Mouse (Mus musculus): ENCODE results near the gene Spout1.
"Not testable (repeated sequence)": the region's sequence is repeated elsewhere in the genome, so short reads cannot be mapped to it uniquely, and the experiment has no call there.

Spout1 gene

GRCm38 (mm10) chr2:30176561-30176960, 1.7 kb downstream of the Spout1 start:
- DNase-seq: no peak

- DNase-seq: no peak
These were observed 2.4 kb downstream of the Spout1 start for GRCm38 (mm10) chr2:30175897-30176296.

- no peak for DNase-seq
These were observed 4.6 kb downstream of the Spout1 start for GRCm38 (mm10) chr2:30173541-30174240.

- DNase-seq: no peak
These were observed 6.3 kb downstream of the Spout1 start for GRCm38 (mm10) chr2:30171997-30172382.

- DNase-seq: peak; percentile 77 to 81
These were observed 6.8 kb downstream of the Spout1 start, which contains the start of gene Endog for GRCm38 (mm10) chr2:30171371-30171996. Gene Endog (plus strand): TSS chr2:30171493.

- DNase-seq: no peak
These were observed 11.6 kb downstream of the Spout1 start for GRCm38 (mm10) chr2:30166677-30167076.

GRCm38 (mm10) chr2:30164340-30164932, 13.8 kb downstream of the Spout1 start:
- no peak for DNase-seq

- DNase-seq: no peak
These were observed 16.4 kb downstream of the Spout1 start for GRCm38 (mm10) chr2:30161809-30162208.

GRCm38 (mm10) chr2:30159871-30160270, 18.4 kb downstream of the Spout1 start:
- not testable (repeated sequence) for DNase-seq

- DNase-seq: no peak
These were observed 25.6 kb downstream of the Spout1 start for GRCm38 (mm10) chr2:30152616-30153015.

GRCm38 (mm10) chr2:30151840-30152239, 26.4 kb downstream of the Spout1 start:
- no peak for DNase-seq

- DNase-seq: no peak
These were observed 30.8 kb downstream of the Spout1 start for GRCm38 (mm10) chr2:30147466-30147865.

- DNase-seq: no peak
These were observed 33.8 kb downstream of the Spout1 start for GRCm38 (mm10) chr2:30144436-30144835.

GRCm38 (mm10) chr2:30140021-30140420, 38.2 kb downstream of the Spout1 start:
- not testable (repeated sequence) for DNase-seq

GRCm38 (mm10) chr2:30136458-30136857, 41.8 kb downstream of the Spout1 start:
- DNase-seq: no peak

GRCm38 (mm10) chr2:30134928-30135620, 43.2 kb downstream of the Spout1 start:
- no peak for DNase-seq

GRCm38 (mm10) chr2:30134378-30134711, 43.9 kb downstream of the Spout1 start:
- no peak for DNase-seq

- DNase-seq: peak; percentile 99 to 100
These were observed 44.5 kb downstream of the Spout1 start, which contains the start of gene Tbc1d13 for GRCm38 (mm10) chr2:30133613-30134377. Gene Tbc1d13 (plus strand): TSS chr2:30133746.

GRCm38 (mm10) chr2:30132801-30133612, 45.3 kb downstream of the Spout1 start:
- DNase-seq: no peak

GRCm38 (mm10) chr2:30131240-30131639, 47.0 kb downstream of the Spout1 start:
- DNase-seq: not testable (repeated sequence)

GRCm38 (mm10) chr2:30130156-30130555, 48.1 kb downstream of the Spout1 start:
- DNase-seq: no peak

- no peak for DNase-seq
These were observed 49.5 kb downstream of the Spout1 start for GRCm38 (mm10) chr2:30128789-30129188.
